Mouse (Mus musculus) hematopoietic stem cell, adult 5-6 weeks (primary cell): ENCODE measurements around the gene Ror1. TPM values are rescaled to one million over a fixed set of nuclear protein-coding genes. Genes with fewer than 3 reads are reported as not detected.

Experiments used
- ATAC-seq, 2 experiments: fragments of 125-278 bp in 1 of 2; replicated peaks in 1 of 2; 2 replicates each; pipeline ENCODE4 v1.8.0; 2016 to 2017; ENCODE audit warnings: inconsistent platforms in 2 of 2, mild to moderate bottlenecking in 2 of 2, moderate number of reproducible peaks in 2 of 2, low read depth in 1 of 2, moderate TSS enrichment in 1 of 2; ENCODE audit not compliant: low FRiP score in 2 of 2, poor library complexity in 2 of 2, severe bottlenecking in 2 of 2, insufficient read depth in 1 of 2, low TSS enrichment in 1 of 2
- total RNA-seq: library from RNA; stranded (forward); fragments of 172-1452, 232-1000 nt; gene quantifications from 2 replicates; pipeline ENCODE4 v1.2.3, GENCODE M21; 2017

Ror1 gene
- total RNA-seq, 1 experiment from 2014 or later = 0.35 TPM

DNA sequence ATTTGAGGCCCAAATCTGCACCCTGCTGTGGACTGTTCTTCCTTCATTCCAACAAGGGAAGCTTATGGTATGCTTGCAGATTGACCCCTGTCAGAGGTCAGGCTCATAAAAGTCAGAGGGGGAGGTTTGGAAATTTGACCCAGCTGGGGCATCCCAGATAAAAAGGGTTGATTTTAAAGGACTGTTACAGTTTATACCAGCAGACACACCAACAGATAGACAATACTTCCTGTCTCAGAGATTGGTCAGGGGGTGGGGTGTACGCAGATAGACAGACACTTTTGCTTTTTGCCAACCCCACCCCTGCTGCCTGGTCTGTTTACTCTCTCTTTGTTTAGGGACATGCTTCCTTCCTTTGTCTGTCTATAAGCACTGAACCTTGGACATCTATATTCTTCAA is 127.9 kb downstream of the Ror1 start:
- no peak for ATAC-seq

DNA sequence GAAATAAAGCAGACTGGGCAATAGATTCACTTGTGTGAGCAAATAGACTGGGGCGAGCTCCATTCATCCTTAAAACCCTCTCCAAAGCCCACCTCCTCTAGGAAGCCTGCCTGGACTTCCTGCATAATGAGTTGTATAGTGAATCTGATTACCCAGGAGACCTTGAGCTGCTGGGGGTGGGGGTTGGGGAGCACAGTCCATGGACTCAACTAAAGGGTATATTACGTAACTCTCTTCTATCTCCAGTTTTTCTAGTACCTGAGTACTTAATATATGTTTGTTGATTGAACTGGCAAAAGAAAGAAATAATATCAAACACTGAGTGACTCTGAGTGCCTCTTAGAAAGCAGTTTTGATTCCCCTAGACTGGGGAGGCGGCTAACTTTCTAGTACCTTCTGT is 128.4 kb downstream of the Ror1 start:
- ATAC-seq = no peak

DNA sequence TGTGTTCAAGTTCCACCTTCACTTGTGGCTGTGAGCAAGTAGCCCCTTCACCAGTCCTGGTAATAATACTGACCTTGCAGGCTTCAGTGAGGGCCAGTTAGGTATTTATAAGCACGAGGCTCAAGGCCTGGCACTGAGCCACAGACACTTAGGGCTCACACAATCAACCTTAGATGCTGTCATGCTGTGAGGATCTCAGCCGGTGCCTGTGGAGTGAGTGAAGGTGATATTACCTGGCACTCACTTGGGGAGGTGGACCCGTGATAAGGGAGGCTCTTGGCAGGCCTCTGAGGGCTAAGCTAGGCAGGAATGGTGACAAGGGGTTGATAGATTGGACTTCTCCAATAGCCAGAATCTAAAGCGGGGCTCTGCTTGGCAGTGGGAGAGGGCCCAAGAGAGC is 131.0 kb downstream of the Ror1 start:
- no peak for ATAC-seq

DNA sequence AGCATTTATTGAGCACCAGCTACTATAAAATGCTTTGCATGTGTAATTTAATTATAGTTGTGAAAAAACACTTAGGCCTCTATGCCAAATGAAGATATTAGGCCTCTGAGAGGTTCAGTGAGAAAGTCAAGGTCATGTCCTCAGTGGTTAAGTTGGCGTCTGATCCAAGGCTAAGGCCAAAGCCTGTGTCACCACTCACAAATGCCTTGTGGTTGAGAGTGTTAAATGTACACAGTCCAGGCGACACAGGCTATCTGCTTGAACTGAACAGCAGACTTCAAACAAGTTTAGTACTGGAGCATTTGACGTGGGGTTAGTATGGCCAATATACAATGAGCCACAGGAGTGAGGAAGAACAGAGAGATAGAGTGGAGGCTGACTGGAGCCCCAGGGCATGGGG is 132.5 kb downstream of the Ror1 start:
- ATAC-seq = no peak

DNA sequence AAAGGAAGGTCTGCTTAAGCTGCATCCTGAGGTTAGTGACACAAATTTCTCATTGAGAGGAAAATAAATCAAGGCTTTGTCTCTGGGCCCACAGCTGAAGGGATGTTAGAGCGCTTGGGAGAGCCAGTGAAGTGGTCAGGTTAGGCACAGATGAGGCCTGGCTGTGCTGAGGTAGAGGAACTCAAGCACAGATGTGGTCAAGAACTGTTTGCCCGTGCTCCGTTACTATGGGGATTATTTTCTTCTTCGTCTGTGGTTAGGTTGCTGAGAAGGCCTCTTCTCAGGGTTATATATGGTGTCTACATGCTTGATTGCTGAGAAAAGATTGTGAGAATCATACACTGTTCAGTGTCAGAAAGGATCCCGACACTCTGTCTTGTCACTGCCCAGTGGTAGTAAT is 134.7 kb downstream of the Ror1 start:
- ATAC-seq = peak; percentile 88 to 89

DNA sequence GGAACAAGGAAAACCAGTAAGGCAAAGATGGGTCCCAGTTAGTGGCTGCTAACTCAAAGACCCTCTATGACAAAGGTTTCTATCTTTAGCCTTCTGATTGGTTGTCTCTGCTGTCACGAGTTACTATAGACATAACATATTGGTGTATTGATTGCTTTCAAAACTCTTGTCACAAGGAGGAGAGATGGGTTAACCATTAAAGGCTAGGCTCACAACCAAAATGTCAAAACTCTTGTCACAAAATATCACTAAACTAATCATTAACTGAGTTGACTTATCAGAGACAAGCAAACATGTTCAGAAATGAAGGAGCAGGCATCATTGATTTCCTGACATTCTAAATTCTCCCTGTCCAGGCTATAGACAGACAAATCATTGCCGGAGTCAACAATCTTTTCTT is 135.4 kb downstream of the Ror1 start:
- ATAC-seq = no peak

DNA sequence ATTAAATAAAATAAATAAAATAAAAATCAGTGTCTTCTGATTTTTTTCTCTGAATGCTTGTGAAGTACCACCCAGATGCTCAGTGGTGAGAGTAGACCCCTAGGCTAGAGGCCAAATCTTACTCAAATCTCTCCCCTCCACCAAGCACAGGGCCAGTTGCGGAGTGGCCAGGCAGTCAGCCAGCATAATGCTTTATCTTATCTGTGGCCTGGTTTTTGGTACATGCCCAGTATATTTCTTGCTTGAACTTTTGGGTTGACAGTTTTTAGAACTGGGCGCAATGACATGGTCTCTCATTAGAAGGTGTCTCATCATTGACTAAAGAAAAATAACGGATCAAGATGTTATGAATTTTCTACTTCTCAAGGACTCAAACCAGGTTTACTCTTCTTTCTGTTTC is 136.3 kb downstream of the Ror1 start:
- ATAC-seq = no peak

DNA sequence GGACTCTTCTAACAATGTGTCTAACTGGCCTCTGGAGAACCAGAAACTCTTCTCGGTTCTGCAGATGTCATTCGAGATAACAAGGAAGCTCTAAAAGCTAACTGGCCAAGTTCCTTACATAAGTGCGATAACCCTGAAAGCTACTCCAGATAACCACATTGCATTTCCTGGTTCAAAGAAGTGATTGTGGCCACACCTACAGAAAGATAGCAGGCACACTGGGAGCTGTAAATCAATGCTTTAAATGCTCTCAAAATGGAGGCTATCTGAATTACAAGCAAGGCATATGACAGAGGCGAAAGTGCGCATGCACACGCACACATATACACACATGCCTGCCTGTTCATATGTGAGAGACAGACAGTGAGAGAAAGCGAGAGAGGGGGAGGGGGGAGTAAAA is 136.9 kb downstream of the Ror1 start:
- ATAC-seq = peak; percentile 23 to 61; a peak in 2 of 4 replicates

DNA sequence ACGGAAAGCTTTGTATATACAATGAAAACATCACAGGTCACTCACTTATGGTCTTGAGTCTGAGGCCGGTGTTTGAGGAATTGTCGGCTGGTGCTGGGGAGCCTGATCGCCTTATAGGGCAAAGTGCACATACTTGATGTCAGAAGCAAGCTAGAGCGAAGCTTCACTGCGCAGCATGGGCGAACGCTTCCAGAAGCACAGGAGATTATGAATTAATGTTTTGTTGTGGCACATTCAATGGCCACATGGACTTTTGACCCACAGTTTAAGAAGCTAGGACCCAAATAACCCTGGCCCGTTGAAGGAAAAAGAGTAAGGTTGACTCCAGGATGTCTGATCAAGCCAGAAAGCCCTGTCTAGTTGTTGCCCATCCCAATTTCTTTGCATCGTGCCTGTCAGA is 138.2 kb downstream of the Ror1 start:
- ATAC-seq = no peak

DNA sequence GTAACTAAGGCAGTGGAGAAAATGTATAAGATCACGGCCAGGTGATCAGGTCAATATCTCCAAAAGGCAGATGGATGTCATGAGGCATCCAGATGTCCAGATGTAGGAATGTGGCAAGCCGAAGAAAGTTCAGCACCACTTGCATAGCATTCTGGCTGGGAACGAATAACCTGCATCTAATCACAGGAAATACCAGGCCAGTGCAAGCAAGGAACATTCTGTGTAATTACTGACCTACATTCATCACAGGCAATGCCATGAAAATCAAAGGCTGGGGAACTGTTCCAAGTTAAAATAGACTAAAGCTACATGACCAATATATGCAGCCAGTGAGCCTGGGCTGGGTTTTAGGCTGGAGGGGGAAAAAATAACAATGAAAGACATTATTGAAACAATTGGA is 140.7 kb downstream of the Ror1 start:
- no peak for ATAC-seq

DNA sequence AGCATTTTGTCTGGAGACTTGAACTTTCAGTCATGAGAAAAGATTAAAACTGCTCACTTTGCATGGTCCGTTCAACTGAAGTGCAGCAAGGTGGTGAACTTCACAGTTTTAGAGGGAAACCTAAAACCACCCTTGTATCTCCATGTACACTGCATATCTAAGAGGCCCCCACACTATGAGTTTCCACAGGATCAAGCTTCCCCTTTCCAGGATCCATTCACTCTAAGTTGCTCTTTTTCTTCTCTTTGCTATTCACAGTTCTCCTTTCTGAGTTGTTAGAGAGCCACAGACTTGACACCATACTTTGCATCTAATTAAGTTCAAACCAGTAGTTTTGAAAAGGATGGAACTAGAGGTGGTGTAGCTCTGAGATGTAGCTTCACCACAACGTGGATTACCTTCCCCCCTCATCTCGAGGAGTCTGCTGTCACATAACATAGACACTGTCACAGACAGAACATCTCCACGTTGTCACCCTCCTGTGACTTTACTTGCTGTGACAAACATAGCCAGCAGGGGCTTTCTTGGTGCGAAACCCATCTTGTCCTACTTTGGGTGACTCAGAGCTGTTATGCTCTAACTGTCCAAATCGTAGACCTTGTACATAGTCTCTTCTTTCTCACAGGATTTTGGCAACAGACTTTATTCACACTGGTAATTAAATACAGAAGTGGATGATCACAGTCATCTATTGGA is 146.6 kb downstream of the Ror1 start:
- peak; percentile 56 to 58; a peak in 2 of 4 replicates for ATAC-seq

DNA sequence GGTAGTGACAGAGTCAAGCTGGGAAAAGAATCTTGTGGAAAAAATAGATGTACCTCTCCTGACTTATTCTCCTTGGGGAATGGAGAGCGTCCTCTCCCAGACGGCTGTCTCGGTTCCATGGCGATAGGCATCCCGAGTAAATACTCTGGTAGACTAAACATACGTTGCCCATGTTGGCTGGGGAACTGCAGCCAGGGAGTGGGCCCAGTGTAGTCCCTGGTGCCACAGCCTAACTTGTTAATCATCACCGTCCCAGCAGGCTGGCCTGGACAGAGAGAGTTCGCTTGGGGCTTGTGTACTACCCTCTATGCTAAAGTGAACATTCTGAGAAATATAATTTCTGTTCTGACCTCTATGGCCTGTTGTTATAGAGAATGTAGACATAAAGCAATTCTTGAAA is 148.7 kb downstream of the Ror1 start:
- no peak for ATAC-seq

DNA sequence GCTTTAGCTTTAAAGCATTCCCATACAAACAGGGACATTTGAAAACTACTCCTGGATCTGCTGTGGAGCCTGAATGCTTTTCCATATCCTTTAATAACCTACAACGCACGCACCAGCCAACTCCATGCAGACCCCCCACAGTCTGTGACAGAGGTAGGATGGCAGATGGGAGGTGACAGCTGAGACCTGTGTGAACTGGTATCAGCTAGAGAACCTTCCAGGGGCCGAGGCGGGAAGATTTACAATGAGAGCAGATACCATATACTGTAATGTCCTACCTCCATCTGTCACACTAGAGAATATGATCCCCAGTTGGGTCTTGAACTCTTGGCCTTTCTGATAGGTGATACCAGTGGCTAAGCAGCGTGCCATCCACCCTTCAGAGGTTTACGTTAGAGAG is 149.1 kb downstream of the Ror1 start:
- no peak for ATAC-seq

DNA sequence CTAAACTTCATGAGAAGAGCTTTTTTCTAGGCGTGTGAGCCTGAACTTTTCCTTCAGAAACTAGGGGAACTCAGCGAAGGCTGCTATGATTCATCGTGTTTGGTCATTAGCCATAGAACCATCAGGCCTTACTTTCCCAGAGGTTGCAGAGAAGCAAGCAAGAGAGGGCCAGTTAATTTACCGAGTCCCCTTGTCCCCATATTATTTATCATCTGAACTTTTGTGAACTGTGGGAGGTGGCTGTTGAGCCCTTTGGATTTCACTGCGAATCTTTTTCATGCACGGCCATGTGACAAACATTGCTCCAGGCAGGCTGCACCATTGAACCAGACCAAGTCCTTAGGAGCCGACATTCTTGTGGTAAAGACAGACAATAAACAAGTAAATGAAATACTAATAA is 152.2 kb downstream of the Ror1 start:
- no peak for ATAC-seq

DNA sequence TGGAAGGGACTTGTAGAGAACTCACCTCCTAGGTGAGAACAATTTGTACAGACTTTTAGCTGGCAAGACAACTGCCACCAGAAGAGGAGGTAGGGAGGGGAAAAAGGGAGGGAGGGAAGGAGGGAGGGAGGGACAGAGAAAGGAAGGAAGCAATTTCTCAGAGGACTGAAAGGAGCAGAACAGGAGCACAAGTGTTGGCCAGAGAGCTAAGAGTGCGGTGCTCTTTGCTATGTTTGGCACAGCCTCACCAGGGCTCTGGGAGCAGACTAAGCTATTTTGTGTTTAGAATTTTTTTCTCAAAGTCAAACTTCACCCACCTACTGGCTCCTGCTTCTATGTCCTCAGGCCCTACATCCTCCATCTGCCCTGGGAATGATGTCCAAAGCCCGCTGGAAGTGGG is 152.7 kb downstream of the Ror1 start:
- ATAC-seq = no peak

DNA sequence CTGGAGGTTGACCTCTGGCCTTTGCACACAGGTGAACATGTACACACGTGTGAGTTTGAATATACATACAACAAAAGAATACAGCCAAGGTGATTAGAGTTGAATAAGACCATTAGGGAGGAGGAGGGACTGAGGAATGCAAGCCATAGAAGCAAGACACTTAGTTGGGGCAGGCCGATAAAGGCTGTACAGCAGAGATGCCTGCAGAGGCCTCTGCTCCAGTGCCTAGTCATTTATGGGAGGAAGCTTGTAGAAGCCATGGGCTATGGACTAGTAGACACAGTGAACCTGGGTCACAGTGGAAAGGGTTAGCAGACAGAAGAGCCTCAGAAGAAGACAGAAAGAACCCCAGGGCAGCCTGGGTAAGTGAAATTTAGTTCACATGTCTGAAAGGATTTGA is 155.7 kb downstream of the Ror1 start:
- peak in 1 of 2 experiments; percentile 53; a peak in 1 of 4 replicates for ATAC-seq

DNA sequence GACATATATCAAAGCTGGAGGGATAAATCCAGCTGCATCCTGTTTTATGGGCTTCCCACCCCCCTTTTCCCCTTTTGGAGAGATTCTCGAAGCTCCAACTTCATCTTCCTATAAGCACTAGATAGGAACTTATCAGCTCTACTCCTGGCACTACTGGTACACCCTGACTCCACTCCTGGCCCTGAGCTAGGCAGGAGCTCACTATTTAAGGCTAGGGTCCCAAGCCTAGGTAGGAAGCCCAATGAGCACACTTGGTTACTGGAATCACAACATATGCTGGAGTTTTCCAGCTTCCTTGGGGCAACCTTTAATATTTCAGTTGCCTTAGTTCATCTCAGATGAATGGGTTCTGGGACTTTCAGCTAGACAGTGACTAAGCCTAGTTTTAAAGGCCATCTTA is 156.5 kb downstream of the Ror1 start:
- no peak for ATAC-seq

DNA sequence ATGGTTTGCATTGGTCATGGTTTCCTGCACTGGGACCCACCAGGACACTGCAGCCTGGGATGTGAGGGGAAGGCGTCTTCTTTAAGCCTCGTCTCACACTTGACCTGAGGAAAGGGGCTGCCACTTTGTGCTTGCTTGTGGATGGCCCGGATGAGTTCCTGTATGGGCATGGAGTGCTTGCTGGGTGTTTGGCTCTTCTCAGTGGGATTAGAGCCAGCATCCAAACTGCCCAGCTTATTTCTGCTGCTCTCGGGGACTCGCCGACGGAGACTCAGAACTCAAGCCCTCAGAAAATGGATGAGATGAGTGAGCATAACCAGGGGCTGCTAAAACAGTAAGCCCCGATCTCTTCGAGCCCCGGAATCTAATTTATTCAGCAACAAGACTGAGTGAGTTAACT is 157.1 kb downstream of the Ror1 start:
- no peak for ATAC-seq

DNA sequence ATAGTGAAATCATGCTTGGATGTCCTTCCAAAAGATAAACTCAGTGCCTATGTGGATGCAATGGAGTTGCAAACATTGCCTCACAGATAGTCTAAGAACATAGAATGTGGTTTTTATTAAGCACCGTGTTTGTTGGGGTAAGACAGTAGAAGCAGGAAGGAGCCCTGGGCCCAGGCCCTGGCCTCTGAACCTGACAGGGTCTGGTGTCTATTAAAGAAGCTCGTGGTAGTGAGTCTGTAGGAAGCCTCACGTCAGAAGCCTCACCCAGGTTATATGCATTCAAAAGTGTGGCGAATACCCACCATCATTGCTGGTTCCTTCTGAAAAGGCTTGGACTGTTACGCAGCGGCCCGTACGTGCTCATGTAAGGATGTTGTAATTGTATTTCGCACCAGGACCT is 157.8 kb downstream of the Ror1 start:
- no peak for ATAC-seq

DNA sequence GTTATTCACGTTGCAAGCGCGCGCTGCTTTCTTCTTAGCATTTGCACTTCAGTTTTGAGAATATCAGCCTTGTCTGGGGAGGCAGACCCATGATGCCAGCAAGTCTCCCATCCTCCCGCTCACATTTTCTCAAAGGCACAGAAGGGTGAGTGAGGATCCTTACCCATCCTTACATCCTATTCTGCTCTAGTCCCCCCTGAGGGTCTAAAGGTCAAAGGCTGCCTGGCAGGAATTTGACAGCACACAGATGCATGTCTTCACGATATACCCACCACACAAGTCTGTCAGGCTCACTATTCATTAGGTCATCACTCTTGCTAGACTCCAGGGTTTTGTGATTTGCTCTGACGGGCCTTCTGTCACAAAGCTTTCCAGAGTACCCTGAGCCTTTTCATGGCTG is 158.2 kb downstream of the Ror1 start:
- no peak for ATAC-seq
